Mouse (Mus musculus) right cerebral cortex, postnatal 10 days (tissue): ENCODE data around the gene Gusb.
"Not testable (repeated sequence)": the region's sequence is repeated elsewhere in the genome, so short reads cannot be mapped to it uniquely, and the experiment has no call there.

Experiments
- DNase-seq, 2 experiments: peaks; one replicate each; pipeline ENCODE4 v3.0.0; 2021; ENCODE audit warnings: low spot score in 2 of 2

The Gusb gene

GRCm38 (mm10) chr5:130002301-130003146 lies at the start of gene Gusb:
TSS of gene Gusb (minus strand) at chr5:130003049.
- DNase-seq = peak; percentile 84 to 87

- peak in 1 of 2 experiments; percentile 46 for DNase-seq
Measured at GRCm38 (mm10) chr5:130052510-130052909, 49.7 kb upstream of the Gusb start.

GRCm38 (mm10) chr5:130051073-130051860 lies 48.4 kb upstream of the Gusb start:
- DNase-seq = no peak

- no peak for DNase-seq
Measured at GRCm38 (mm10) chr5:130050416-130050815, 47.6 kb upstream of the Gusb start.

- DNase-seq = no peak
Measured at GRCm38 (mm10) chr5:130048786-130049520, 46.1 kb upstream of the Gusb start.

- DNase-seq = no peak
Measured at GRCm38 (mm10) chr5:130047013-130047412, 44.2 kb upstream of the Gusb start.

GRCm38 (mm10) chr5:130046589-130046988 lies 43.7 kb upstream of the Gusb start:
- DNase-seq = no peak

GRCm38 (mm10) chr5:130046100-130046499 lies 43.3 kb upstream of the Gusb start:
- no peak for DNase-seq

- DNase-seq = peak; percentile 59 to 63
Measured at GRCm38 (mm10) chr5:130044201-130044695, 41.4 kb upstream of the Gusb start.

- DNase-seq = no peak
Measured at GRCm38 (mm10) chr5:130043741-130044140, 40.9 kb upstream of the Gusb start.

GRCm38 (mm10) chr5:130041262-130041661 lies 38.4 kb upstream of the Gusb start:
- DNase-seq = no peak

- DNase-seq = no peak
Measured at GRCm38 (mm10) chr5:130040797-130041196, 37.9 kb upstream of the Gusb start.

- DNase-seq = peak; percentile 58 to 65
Measured at GRCm38 (mm10) chr5:130037752-130038455, 35.1 kb upstream of the Gusb start.

GRCm38 (mm10) chr5:130036300-130036699 lies 33.5 kb upstream of the Gusb start:
- DNase-seq = not testable (repeated sequence)

- no peak for DNase-seq
Measured at GRCm38 (mm10) chr5:130033869-130034268, 31.0 kb upstream of the Gusb start.

- no peak for DNase-seq
Measured at GRCm38 (mm10) chr5:130031410-130032390, 28.9 kb upstream of the Gusb start.

GRCm38 (mm10) chr5:130029142-130029897 lies 26.5 kb upstream of the Gusb start, which contains the start of the genes Asl and Crcp:
TSS of gene Asl (minus strand) at chr5:130029247.
TSS of gene Crcp (plus strand) at chr5:130029290.
- DNase-seq = peak; percentile 91

GRCm38 (mm10) chr5:130027696-130028095 lies 24.8 kb upstream of the Gusb start:
- no peak for DNase-seq

GRCm38 (mm10) chr5:130027134-130027533 lies 24.3 kb upstream of the Gusb start:
- DNase-seq = no peak
